Mouse (Mus musculus) lung, postnatal 25 days (tissue): ENCODE measurements around the gene Tbc1d4.
A peak's percentile ranks its signal among the peaks of the same experiment; 100 is the strongest.

Experiments
- DNase-seq: peaks from one replicate; pipeline ENCODE4 v3.0.0; 2022; ENCODE audit warnings: low spot score

The Tbc1d4 gene

DNA sequence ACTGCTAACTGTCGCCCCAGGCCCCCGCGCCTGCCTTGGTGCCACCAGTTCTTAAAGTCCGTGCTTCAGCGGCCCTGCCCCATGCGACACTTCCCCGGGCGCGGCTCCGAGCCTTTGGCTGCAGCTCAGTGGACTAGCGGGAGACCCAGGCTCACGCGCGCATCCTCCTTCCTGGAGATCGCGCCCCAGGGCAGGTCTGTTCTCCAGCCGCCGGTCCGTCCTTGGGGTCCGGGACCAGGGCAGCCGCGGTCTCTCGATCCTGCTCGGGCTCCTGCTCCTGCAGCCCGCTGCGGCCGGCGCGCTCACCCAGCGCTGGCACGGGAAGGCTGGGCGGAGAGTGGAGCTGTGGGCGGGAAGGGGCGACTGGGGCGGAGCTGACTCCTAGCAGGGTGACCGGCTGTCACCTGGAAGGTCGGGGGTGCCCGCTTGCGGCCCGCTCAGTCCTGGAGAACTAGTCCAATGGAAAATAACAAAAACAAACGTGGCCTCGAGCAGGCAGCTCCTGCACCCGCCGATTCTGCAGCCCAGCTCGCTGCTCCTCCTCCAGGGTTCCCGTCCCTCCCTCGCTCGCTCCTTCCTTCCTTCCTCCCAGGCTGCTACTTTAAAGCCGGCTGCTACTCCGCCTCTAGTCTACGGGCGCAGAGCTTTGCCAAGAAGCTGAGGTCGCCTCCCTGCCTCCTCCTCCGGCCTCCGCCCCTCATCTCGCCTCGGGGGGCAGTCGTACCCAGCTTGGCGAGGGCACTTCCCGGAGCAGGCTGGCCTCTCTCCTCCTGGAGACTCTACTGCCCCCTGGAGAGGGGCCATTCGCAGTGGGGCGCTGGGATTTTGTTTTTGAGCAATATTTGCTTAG lies at the start of gene Tbc1d4:
Gene Tbc1d4 (minus strand): TSS at position 673 of the 850 bp plus-strand sequence.
- DNase-seq, result peak; percentile 88

GRCm38 (mm10) chr14:101656307-101656706 lies 47.3 kb upstream of the Tbc1d4 start:
- DNase-seq, result no peak

- DNase-seq, result no peak
Observed at GRCm38 (mm10) chr14:101654526-101654909, 45.5 kb upstream of the Tbc1d4 start.

DNA sequence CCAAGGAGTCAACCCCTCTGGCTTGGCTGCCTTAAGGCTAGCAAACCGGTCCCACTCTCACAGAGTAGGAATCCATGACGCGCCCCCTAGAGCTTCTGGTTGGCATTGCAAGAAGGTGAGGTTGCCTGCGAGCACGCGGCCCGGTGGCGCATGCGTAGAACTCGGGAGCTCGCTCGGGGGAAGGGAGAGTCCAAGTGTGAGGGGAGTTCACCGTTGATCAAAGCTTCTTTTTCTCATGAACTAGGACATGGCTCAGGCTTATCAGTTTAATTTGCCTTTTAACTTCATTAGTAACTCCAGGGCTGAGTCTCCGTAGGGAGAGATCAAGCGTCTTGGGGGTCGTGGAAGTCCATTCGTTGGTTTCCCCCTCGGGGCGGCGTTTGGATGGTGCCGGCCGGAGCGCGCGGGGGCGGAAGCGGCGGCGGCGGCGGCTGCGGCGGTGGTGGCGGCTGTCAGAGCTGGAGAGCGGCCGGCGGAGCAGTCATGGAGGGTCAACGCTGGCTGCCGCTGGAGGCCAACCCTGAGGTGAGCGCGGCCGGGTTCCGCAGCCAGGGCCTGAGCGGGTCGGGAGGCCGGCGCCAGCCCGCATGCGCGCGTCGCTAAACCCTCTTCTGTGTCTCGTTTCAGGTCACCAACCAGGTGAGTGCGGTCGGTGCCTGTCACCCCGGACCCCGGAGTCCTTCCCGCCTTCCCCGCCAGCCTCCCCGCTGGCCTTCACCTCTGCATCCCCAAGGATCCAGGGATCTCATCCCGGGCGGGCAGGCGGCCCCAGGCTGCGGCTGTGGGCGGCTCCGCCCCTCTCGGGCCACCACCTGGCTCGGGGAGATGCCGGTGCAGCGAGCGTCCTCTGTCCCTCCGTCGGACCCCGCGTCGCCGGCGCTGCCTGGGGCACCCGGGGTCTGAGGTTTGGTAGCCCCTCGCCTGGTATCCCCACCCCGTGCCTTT lies 44.9 kb upstream of the Tbc1d4 start, which contains the start of gene Uchl3:
Gene Uchl3 (plus strand): TSS at position 387 of the 945 bp plus-strand sequence.
- DNase-seq, result peak; percentile 96

- DNase-seq, result no peak
Observed at GRCm38 (mm10) chr14:101652571-101652970, 43.6 kb upstream of the Tbc1d4 start.

DNA sequence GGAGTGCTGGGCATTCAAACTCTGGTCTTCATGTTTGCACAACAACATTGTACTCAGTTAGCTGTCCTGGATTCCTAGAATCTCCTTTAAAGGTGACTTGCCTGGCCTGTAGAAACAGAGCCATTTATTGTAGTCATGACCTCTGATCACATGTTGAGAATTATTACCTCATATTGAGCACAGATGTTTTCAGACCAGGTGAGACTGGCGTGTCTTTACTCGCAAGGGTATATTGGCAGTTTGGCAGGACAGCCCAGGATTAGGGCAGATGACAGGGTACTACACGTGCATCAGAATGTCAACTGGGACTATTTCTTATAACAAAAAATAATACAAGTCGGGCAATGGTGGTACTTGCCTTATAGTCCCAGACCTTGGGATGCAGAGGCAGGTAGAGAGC lies 41.6 kb upstream of the Tbc1d4 start:
- DNase-seq, result no peak

DNA sequence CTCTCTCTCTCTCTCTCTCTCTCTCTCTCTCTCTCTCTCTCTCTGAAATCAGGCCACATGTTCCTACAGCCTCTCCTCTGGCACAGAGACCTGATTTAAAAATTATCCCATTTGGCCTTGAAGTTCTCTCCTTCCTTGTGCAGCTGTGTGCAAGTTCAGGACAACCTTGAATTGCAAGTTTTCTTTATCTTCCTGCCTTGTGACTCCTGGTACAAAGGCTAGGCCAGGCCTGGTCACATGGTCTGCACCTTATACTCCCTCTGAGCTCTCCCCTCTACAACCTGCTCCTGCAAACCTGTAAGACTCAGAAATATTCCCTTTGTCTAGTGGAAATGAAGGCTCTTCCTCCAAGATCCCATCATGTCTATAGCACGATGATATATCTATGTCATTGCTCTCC lies 36.0 kb upstream of the Tbc1d4 start:
- DNase-seq, result no peak

GRCm38 (mm10) chr14:101640153-101640843 lies 31.3 kb upstream of the Tbc1d4 start, which contains the start of gene Commd6:
Commd6 (minus strand) TSS chr14:101640686.
- peak; percentile 93 for DNase-seq

- no peak for DNase-seq
Observed at GRCm38 (mm10) chr14:101637381-101637780, 28.4 kb upstream of the Tbc1d4 start.

GRCm38 (mm10) chr14:101635765-101636164 lies 26.8 kb upstream of the Tbc1d4 start:
- no peak for DNase-seq

DNA sequence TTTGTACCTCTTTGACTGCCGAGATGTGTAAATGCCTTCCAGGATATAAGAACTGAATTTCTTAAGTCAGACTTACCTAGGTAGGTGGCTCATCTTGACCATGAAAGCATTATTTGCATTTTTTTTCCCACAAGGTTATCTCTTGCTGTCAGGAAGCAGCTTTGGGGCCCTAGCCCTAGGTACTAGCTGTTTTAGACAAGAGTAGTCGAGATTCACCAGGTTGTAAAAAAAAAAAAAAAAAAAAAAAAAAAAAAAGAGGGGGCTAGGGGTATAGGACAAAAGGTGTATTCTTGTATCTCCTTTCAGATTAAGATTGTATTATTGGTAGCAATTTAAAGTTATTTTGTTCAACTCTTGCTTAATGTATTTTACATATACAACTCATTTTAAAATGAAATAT lies 21.6 kb upstream of the Tbc1d4 start:
- DNase-seq, result no peak

DNA sequence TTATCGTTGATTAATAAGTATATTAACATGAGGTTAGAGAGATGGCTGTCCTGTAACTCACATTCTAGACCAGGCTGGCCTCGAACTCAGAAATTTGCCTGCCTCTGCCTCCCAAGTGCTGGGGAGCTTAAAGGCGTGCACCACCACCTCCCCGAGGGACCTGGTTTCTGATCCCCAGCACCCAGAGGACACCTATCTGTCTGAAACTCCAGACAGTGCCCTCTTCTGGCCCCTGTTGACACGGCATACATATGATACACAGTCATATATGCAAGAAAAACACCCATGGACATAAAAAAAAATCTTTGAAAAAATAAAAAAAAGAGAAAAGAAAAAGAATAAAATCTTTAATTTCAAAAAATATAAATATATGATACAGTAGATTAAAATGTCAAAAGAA lies 8.7 kb upstream of the Tbc1d4 start:
- DNase-seq, result no peak

GRCm38 (mm10) chr14:101616178-101616577 lies 7.2 kb upstream of the Tbc1d4 start:
- no peak for DNase-seq

DNA sequence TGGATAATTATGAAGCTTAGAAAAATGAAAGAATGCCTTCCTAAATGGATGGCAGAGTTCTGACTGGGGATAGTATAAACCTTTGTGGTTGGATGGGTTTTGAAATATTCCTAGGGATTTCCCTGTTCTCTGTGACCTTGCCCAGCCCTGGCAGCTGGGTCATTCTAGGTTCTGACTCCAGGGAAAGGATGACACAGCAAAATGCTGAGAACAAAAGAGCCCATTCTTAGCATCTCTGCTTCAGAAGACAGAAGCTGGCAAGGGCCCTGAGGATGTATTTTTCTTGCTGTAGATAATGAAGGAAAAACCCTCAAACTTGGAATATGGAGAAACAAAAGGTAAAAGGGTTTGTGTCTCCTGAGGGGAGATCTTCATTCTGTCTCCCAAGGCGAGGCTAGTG lies 4.2 kb upstream of the Tbc1d4 start:
- no peak for DNase-seq

- DNase-seq, result no peak
Observed at GRCm38 (mm10) chr14:101610701-101611100, 1.7 kb upstream of the Tbc1d4 start.

DNA sequence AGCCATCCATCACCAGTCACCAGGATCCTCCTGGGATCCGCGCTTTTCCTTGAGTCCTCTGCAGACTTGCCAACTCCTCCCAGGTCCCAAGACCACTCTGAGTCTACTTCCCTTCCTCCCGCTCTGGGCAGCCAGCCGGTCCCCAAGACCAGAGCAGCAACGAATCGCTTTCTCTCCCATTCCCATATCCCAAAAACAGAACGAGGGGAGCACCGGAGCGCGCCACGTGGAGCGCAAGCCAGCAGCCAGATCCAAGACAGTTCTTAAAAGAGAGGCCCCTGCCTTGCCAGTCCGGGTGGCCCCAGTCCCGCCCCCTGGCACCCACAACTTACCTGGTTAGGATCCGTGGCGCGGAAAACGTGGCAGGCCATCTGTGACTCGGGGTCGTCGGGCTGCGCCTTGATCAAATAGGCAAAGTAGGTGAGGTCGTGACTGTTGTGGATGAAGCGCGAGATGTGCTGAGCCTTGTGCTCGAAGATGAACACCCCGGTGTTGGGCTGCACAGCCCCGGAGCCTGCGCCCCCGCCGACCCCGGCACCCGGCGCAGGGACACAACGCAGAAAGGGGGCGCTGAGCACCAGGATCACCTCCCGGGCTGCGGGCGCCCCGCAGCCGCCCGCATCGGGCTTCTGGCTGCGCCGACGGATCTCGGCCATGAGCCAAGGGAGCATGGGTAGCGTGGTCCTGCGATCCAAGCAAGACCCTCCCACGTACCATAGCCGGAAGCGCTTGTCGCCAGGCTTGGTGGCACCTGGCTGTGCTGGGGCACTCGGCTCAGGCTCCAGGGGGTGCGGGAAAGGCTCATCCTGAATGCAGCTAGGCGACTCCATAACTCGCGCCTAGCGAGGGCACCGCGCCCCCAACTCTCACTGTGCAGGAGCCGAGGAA lies 1.1 kb downstream of the Tbc1d4 start:
- DNase-seq, result peak; percentile 4

DNA sequence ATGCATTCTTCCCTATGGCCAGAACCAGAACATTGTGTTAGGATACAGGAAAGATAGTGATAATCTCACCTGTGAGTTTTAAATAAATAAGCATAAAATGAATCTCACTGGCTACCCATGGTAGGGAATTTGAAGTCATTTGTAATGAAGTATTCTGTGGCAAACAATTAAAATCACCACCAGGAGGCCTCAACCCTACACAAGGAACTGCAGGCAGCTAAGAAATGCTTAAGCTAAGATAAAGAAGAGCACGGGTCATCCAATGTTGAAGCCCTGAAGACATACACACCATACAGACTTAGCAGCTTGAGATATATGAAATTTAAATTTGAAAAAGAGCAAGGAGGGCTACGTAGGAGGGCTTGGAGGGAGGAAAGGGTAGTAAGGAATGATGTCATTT lies 3.1 kb downstream of the Tbc1d4 start:
- DNase-seq, result no peak

GRCm38 (mm10) chr14:101602851-101603250 lies 6.1 kb downstream of the Tbc1d4 start:
- DNase-seq, result no peak

GRCm38 (mm10) chr14:101597096-101597715 lies 11.8 kb downstream of the Tbc1d4 start:
- no peak for DNase-seq

DNA sequence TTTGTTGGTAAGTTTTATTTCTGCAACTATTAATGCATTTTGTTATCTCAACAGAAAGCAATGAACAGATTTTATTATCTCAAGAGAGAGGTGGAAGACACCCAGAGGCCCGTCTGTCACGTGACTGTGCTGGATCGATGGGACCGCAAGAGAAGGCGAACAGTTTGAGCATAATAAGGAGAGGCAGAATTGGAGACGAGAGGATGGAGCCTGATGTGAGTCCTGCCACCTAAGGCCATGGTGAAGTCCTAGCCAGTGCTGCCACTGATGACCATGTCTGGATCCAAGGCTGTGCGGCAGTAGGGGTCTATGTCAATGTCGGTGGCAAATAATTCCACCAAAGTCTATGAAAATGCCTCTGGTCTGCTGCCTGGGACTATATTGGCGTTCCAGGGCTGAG lies 12.3 kb downstream of the Tbc1d4 start:
- DNase-seq, result no peak
